Mouse (Mus musculus): ENCODE data around the gene Cdh23. TPM values are rescaled to one million over a fixed set of nuclear protein-coding genes. Genes with fewer than 3 reads are reported as not detected.

Cdh23 gene
- total RNA-seq, 1 experiment from 2014 or later = not detected

DNA sequence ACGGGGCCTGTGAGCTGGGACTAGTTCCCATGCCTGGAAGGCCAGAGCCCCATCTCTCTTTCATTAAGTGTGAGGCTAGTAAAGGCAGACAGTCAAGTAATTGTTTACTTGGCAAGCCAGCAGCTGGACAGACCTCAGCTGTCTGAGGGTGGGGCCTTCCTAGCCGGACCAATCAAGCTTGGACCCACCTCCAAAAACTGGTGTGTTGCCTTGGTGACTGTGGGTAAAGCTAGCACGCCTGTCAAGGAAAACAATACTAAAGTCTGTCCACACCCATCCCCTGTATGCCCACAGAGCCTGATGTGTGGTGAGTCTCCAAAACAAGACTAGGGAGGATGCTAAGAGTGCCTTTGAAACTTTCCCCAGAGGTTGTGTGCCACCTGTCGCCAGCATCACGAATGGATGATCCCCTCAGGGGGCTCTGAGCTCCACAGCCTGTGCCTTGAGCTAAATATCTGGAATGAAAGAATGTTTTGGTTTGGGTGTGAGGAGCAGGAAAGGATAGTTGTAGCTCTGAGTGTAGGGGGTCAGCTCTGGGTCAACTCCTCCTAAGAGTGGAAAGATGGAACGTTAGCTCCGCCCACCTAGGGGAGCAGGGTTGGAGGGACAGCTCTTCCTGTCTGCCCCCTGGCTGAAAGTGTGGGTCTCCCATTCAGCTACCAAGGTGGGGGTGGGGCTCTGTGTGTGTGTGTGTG, 344.4 kb downstream of the Cdh23 start:
- ATAC-seq (replicated peaks; ENCODE audit: low read depth, poor library complexity, severe bottlenecking) = peak; percentile 64

DNA sequence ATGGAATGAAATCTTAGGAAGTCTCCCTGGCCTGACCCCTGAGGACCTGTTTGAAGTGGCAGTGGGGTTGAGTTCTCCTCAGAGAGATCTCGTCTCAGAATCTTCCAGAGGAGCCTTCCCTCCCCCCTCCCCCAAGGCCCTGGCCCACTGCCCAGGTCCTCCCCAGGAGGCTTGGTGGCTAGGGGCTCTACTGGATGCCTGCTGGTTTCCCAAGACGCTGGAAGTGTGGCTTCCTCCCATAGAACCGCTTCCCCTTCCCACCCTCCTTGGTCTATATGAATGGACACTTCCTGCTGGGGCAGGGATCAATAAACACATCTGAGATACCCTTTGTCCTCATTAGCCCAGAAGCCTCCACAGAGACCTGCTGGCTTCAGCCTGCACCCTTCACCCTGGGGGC, 345.0 kb downstream of the Cdh23 start:
- no peak for ATAC-seq (replicated peaks; ENCODE audit: low read depth, poor library complexity, severe bottlenecking)

DNA sequence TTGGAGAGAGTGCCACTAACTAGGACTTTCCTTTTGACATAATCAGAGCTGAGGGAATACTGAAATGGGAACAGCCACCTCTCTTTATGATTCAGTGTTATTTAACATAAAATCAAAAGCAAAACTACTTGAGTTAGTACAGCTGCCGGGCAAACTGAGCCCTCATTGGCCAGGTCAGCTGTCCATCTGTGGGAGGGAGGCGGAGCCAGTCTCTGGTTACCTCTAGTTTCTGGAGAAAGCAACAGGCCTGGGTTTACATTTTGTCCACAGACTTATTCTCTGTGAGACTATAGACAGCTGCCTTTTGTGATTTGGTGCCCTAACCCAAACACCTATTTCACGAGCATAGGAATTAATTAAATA, 345.5 kb downstream of the Cdh23 start:
- ATAC-seq (replicated peaks; ENCODE audit: low read depth, poor library complexity, severe bottlenecking) = peak; percentile 54

DNA sequence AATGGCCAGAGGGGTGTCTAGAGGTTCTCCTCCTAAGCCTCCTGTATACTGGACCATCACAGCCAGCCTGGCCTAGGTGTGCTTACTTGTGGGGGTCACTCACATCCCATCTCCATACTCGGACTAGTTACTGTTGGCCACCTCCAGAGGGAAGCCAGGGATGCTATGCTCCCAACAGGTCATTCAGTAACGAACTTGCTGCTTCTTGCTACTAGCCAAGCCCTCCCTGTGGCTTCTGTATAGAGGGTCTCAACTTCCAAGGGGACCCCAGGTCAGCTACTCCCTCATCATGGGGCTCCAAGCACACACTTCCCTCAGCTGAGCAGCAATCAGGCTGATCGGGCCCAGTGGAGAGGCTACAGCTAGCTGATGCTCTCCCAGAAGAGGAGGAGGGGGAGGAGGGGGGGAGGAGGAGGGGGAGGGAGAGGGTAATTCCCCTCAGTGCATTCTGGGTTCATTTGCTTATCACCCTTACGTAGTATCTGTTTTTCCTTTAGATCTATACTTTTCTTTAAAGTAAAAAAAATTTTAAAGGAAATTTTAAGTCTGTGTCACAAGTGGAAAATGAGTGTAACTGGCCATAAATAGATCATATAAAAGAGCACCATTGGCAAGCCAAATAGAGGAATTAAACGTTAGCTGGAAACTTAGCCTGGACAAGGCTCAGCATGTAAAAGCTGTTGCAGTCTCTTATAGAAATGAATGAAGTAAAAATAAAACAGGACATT, 346.0 kb downstream of the Cdh23 start:
- no peak for ATAC-seq (replicated peaks; ENCODE audit: low read depth, poor library complexity, severe bottlenecking)

DNA sequence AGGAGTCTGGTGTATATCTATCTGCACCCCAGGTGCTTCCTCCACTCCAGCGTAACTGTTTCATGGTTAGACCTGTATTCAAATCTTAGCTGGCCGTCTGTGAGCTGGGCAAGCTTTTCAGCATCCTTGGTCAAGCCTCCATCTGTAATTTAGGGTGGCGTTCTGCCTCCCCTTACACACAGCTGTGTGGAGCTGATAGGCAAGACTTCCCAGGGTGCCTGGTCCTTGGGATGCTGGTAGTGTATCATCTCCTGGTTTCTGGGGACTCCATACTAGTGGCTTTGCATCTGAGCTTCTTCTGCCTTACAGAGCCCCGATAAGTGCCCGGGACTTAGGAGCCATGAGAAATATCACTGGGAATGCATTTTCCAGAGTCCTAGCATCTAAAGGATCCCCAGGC, 346.6 kb downstream of the Cdh23 start:
- ATAC-seq (replicated peaks; ENCODE audit: low read depth, poor library complexity, severe bottlenecking) = no peak

DNA sequence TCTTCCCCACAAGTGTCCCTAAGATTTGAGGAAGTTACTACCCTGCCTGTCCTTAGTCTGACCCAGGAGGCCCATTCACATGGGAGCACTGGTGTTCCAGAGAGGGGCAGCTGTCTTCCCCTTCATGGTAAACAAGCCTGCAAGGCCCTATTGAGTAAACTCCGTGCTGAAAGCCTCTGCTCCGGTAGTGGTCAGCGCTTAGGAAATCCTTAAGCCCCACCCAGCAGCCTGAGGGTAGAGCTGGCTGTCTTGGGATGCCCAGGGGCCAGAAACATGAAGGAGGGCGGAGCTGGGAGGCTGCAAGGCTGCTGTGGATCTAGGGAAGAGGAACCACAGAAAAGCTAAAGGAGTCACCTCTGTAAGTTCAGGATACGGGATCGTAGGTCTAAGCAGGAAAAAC, 347.2 kb downstream of the Cdh23 start:
- ATAC-seq (replicated peaks; ENCODE audit: low read depth, poor library complexity, severe bottlenecking) = peak; percentile 27

DNA sequence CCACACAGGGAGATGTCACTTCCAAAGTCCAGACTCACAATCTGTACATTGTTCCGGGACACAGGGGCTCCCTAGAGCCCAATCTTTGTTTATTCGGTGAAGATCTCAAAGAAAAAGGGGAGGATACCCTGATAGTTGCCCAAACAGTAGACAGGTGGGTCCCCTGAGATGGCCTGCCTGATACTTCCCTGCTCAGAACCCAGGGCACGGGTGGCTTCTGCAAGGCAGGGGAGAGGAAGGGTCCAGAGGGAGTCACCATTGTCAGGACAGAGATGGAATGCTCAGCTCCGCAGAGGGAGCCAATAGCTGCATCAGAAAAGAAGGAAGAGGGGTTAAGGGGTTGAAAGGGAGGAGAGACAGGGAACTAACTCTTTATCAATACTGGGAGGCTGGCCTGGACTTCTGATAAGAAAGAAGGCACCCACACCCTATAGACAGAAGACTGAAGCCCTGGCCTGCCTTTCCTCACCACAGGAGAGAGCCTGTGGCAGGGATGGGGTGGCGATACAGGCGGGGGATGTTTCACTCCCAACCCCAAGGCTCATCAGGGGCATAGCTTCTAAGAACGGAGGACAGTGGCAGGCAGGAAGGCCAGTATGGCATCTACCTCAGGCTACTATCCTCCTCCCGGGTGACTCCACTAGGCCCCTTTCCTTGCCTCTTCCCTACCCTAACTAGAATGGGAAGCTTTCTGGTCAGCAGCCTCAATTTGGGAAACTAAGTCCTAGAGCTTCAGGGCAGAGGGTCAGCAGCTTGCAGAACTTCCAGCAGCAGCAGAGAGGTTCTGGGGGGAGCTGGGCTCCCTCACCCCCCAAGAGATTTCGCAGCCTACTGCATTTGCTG, 348.3 kb downstream of the Cdh23 start:
- ATAC-seq (replicated peaks; ENCODE audit: low read depth, poor library complexity, severe bottlenecking) = no peak

DNA sequence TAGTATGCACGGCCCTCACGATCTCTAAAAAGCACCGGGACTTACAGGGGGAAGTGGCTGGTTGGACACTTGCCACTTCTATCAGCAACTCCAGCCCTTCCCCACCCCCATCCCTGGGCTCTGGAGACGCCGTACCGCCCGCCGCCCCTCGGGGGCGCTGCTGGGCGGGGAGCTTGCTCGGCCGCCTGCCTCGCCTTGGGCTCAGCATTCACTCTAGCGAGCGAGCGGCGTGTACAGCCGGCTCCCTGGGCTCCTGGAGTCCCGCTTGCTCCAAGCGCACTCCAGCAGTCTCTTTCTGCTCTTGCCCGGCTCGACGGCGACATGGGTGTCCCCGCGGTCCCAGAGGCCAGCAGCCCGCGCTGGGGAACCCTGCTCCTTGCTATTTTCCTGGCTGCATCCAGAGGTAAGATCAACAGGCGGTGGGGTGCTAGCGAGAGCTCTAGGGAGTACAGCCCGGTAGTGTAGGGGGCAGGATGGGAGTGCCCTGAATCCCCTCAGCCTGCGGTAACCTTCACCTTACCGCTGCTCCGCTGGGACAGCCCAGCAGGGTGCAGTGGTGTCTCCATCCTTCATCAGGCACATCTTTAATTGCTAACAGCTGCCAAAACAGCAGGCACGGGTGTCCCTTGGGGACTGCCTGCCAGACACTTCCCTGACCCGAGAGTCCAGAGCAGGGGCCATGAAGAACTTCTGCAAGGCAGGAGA, 349.4 kb downstream of the Cdh23 start, which contains the start of gene Vsir:
Gene Vsir (plus strand): TSS at position 151 of the 705 bp plus-strand sequence.
- peak; percentile 45 for ATAC-seq (replicated peaks; ENCODE audit: low read depth, poor library complexity, severe bottlenecking)

DNA sequence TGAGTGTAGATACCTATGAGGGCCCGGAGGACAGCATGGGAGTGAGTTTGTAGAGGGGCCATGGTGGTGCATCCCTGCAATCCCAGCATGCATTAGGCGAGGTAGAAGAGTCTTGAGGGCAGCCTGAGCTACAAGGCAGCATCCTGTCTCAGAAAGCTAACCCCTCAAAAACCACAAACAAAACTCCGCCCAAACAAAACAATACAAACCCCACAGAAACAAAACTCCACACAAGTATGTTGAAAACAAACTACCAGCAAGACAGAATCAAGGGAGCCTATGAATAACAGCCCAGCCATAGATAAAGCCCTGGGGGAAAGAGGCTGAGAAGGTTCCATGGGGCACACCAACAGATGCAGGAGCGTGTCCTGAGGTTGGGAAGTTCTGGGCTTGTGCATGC, 350.2 kb downstream of the Cdh23 start:
- no peak for ATAC-seq (replicated peaks; ENCODE audit: low read depth, poor library complexity, severe bottlenecking)

DNA sequence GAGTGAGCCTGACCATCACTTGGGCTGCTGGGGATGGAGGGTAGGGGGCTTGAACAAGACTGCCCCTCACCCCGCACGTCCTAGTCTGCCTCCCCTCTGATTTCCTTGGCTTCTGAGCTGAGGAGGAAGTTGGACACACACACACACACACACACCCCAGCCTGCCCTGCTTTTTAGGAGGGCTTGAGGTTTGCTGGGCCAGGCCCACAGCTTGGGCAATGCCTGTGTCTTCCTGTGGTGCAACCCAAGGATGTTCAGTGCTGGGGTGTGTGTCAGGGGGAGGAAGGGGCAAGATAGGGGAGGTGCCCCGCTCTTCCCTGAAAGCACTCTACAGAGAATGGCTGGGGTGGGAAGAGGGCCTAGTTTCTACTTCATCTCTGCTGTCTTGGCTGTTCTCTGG, 352.2 kb downstream of the Cdh23 start:
- peak; percentile 71 for ATAC-seq (replicated peaks; ENCODE audit: low read depth, poor library complexity, severe bottlenecking)

DNA sequence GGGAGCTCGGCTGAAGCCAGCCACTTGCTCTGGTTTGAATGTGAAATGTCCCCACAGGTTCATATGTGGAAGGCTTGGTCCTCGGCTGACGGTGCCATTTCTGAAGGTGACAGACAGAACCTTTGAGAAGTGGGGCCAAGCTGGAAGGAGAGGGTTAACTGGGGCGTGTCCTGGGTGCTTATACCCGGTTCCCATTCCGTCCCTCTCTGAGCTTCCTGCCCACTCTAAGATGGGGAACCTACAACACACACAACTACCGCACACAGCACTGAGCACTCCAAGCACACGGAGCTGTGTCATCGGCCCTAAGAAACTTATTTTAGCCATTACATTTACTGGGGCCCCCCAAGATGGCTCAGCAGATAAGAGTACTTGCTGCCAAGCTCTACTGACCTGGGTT, 354.8 kb downstream of the Cdh23 start:
- ATAC-seq (replicated peaks; ENCODE audit: low read depth, poor library complexity, severe bottlenecking) = peak; percentile 43

DNA sequence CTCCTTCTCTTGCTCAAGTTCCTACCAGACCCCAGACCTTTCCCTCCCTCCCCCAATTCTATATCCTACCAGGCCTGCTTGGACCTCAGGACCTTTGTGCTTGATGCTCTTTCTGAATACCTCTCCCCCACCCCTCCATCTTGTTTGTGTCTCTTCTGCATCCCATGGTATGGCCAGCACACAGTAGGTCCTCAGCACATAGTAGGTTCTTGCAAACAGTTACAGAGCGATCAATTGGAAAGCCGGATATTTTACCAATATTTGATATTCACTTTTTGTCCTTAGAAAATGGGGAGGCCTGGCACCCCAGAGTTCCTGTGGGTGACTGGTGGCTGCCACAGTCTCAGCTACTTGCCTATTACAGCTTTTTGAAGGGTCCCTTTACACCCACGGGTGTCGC, 361.3 kb downstream of the Cdh23 start:
- no peak for ATAC-seq (replicated peaks; ENCODE audit: low read depth, poor library complexity, severe bottlenecking)

DNA sequence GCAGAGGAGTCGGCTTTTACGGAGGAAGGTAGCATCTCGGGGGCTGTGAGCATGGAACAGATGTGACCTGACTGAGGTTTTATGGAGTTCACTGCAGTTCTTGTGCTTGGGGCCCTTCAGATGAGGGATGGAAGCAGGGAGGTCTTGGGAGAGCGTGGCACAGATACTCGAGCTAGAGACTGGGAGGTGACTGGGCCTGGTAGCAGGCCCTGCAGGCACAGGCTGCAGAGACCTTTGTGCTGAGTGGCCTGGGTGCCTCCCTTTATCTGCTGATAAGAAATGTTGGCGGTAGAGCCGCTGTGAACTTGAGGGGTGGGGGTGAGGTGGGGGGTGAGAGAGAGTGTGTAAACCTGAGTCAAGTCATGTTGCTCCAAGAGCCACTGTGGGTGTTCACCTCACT, 361.7 kb downstream of the Cdh23 start:
- ATAC-seq (replicated peaks; ENCODE audit: low read depth, poor library complexity, severe bottlenecking) = peak; percentile 47

DNA sequence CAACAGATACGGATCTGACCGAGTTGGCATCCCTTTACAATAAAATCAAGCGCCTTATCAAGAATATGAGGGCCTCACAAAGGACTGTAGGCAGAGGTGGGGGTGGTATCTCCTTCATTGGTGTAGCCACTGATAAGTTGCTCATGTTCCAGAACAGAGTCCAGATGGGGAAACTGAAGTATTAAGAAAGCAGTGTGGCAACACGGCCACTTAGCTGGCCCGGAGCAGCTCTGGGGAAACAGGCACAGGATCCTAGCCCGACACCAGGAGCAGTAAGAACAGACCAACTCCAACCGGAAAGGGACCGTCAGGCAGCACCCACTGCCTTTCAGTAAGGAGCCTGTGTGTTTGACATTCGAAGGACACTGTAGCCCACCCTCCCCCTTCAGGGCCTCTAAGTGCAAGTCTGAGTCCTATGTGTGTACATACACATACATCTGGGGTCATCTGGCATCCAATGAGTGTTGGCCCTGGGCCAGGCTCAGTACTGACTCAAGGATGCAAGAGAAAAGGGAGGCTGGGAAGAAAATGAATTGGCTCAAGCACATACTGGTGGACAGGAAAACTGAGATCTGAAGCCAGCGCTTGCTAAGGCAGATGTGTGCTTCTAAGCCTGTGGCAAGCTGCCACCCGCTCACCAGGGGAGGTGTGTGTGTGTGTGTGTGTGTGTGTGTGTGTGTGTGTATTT, 367.2 kb downstream of the Cdh23 start:
- no peak for ATAC-seq (replicated peaks; ENCODE audit: low read depth, poor library complexity, severe bottlenecking)

DNA sequence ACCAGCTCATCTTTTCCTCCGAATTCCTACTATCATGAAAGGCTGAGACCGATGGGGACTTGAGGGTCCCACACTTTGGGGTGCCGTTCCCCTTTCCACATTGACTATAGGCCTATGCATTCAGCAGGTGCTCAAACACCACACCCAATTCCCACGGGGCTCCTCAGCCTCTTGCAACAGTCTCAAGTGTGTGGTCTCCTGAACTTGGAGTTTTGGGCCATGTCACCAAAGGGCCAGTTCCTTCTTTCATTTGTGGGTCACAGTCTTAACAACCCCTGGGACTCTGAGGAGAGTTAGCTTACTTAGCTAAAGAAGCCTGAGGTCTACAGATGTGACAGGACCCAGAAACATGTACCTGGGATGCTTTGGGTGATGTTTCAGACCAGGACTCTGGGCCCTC, 380.1 kb downstream of the Cdh23 start:
- ATAC-seq (replicated peaks; ENCODE audit: low read depth, poor library complexity, severe bottlenecking) = peak; percentile 40; the same call in 1 of the 2 replicates

DNA sequence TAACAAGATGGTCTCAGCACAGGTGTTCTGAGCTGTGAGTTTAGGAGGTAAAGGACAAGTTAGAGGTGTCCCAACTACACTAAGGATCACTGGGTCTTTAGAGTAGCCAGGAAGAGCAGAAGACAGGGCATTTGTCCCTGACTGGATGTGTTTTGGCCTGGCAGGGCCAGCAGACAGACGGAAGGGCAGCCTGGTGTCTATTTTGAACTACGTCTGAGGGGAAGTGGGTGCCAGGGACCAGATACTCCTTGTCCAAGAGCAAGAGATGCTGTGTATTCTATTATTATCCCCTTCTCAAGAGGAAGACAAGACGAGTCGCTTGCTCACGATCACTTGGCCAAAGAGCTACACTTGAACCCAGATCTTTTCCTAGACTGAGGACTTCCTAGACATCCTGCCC, 382.7 kb downstream of the Cdh23 start:
- ATAC-seq (replicated peaks; ENCODE audit: low read depth, poor library complexity, severe bottlenecking) = no peak

DNA sequence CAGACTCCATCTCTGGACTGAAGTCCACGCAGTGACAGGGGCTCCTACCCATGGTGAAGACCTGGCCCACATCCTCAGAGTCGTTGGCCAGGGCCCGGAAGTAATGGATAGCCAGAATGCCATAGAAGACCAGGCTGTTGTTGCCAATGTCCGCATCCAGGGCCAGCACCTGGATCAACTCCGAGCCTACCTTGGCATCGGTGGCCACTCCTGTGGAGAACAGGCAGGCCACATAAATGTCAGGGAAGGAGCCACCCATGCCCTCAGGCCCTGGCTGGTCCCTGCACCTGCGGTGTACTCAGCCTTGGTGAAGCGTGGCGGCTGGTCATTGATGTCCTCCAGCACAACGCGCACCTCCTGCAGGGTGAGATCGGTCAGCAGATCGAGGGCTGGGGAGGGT, 385.7 kb downstream of the Cdh23 start:
- ATAC-seq (replicated peaks; ENCODE audit: low read depth, poor library complexity, severe bottlenecking) = no peak

DNA sequence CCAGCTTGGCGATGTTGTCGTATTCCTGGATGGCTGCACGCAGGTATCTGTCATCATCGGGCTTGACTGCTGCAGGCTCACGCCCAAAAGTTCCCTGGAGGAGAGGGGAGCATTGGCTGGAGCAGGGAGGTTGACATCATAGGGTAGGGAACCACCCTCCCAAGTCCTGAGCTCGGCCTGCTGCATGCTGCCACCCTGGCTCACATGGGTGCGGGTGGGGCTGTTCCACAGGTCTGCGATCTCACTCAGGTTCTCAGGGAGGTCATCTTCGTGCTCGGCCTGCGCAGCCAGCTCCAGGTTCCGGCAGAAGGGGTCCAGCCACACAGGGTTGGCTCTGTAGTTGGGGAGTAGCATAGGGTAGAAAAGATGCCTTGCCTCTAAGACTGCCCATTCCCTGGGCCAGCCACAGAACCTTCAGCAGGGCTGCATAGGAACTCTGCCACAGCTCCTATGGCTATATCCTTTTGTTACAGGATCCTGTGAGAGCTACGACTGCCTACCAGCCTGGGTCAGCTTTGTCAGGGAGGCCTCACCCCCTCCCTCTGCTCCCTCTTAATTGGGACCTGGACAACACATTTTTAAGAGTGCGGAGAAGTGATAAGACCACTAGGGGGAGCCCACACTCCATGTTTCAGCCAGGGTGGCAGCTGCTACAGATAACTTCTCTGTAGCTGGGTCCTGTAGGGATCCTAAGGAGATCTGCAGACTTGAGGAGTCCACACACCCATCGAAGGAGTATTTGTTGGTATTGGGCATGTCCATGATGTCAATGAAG, 391.2 kb downstream of the Cdh23 start:
- ATAC-seq (replicated peaks; ENCODE audit: low read depth, poor library complexity, severe bottlenecking) = peak; percentile 93

DNA sequence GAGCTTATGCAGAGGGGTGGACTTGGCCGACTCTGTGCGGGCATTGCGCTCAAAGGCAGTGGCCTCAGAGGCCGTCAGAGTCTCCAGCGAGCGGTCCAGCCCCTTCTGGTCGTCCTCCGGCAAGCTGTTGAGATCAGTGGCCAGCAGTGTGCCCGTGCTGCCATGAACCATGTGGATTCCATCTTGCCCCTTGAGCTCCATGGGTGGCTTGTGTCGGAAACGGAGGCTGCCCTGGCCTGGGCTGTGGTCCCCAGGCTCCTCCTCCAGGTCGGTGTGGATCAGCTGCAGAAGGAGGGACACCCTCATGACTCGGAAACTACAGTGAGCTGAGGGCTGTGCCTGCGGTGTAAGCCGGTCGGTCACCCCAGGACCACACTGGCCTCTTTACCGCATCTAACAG, 392.9 kb downstream of the Cdh23 start:
- ATAC-seq (replicated peaks; ENCODE audit: low read depth, poor library complexity, severe bottlenecking) = no peak

Data from common myeloid progenitor, adult 5-6 weeks (primary cell).